Mouse (Mus musculus): Measurements from ENCODE around the gene Wdr38. TPM values are rescaled to one million over a fixed set of nuclear protein-coding genes. Genes with fewer than 3 reads are reported as not detected.

Gene Wdr38
- polyA plus RNA-seq, 1 experiment, result 79.1 TPM

- H3K27me3 ChIP-seq (ENCODE audit: control insufficient read depth, insufficient read depth, low read length), result no peaks in the 10 kb centered on the region
- H3K36me3 ChIP-seq (ENCODE audit: control insufficient read depth, insufficient read depth, low read length), result no peaks in the 10 kb centered on the region
- TF ChIP-seq POLR2A (IDR thresholded peaks at IDR 0.05; ENCODE audit: control insufficient read depth, low read depth, low read length) (no peak), CTCF (IDR thresholded peaks at IDR 0.05; ENCODE audit: control insufficient read depth, insufficient read depth, insufficient replicate concordance, low read depth, low read length) (no peak)
- no peak overlapping the region for H3K27ac ChIP-seq (ENCODE audit: control insufficient read depth, insufficient read depth, low read depth, low read length)
- H3K4me1 ChIP-seq (ENCODE audit: control insufficient read depth, insufficient read depth, low read length), result peaks cover 3% of the 10 kb centered on the region
- no peak overlapping the region for H3K4me3 ChIP-seq (ENCODE audit: control insufficient read depth, low read depth, low read length)
Observed at GRCm38 (mm10) chr2:38975941-38976805, 21.1 kb upstream of the Wdr38 start.

GRCm38 (mm10) chr2:38977837-38978236 lies 19.4 kb upstream of the Wdr38 start:
- Histone ChIP-seq H3K27me3 (ENCODE audit: control insufficient read depth, insufficient read depth, low read length) (no peaks in the 10 kb centered on the region), H3K4me1 (ENCODE audit: control insufficient read depth, insufficient read depth, low read length) (peaks cover 3% of the 10 kb centered on the region), H3K4me3 (ENCODE audit: control insufficient read depth, low read depth, low read length) (no peak overlapping the region), H3K27ac (ENCODE audit: control insufficient read depth, insufficient read depth, low read depth, low read length) (no peak overlapping the region), H3K36me3 (ENCODE audit: control insufficient read depth, insufficient read depth, low read length) (no peaks in the 10 kb centered on the region)
- TF ChIP-seq CTCF (IDR thresholded peaks at IDR 0.05; ENCODE audit: control insufficient read depth, insufficient read depth, insufficient replicate concordance, low read depth, low read length) (no peak), POLR2A (IDR thresholded peaks at IDR 0.05; ENCODE audit: control insufficient read depth, low read depth, low read length) (no peak)

- Histone ChIP-seq H3K27ac (ENCODE audit: control insufficient read depth, insufficient read depth, low read depth, low read length) (no peak overlapping the region), H3K27me3 (ENCODE audit: control insufficient read depth, insufficient read depth, low read length) (no peaks in the 10 kb centered on the region), H3K36me3 (ENCODE audit: control insufficient read depth, insufficient read depth, low read length) (no peaks in the 10 kb centered on the region), H3K4me3 (ENCODE audit: control insufficient read depth, low read depth, low read length) (no peak overlapping the region), H3K4me1 (ENCODE audit: control insufficient read depth, insufficient read depth, low read length) (no peaks in the 10 kb centered on the region)
- TF ChIP-seq POLR2A (IDR thresholded peaks at IDR 0.05; ENCODE audit: control insufficient read depth, low read depth, low read length) (no peak), CTCF (IDR thresholded peaks at IDR 0.05; ENCODE audit: control insufficient read depth, insufficient read depth, insufficient replicate concordance, low read depth, low read length) (peak; percentile 70; the same call in 1 of the 2 replicates)
Observed at GRCm38 (mm10) chr2:38983456-38983855, 13.8 kb upstream of the Wdr38 start.

GRCm38 (mm10) chr2:38986580-38986979 lies 10.7 kb upstream of the Wdr38 start:
- Histone ChIP-seq H3K4me1 (ENCODE audit: control insufficient read depth, insufficient read depth, low read length) (no peaks in the 10 kb centered on the region; the same call in 1 of the 2 replicates), H3K27me3 (ENCODE audit: control insufficient read depth, insufficient read depth, low read length) (no peaks in the 10 kb centered on the region), H3K36me3 (ENCODE audit: control insufficient read depth, insufficient read depth, low read length) (no peaks in the 10 kb centered on the region), H3K4me3 (ENCODE audit: control insufficient read depth, low read depth, low read length) (peak overlapping the region; percentile 29), H3K27ac (ENCODE audit: control insufficient read depth, insufficient read depth, low read depth, low read length) (no peak overlapping the region)
- TF ChIP-seq CTCF (IDR thresholded peaks at IDR 0.05; ENCODE audit: control insufficient read depth, insufficient read depth, insufficient replicate concordance, low read depth, low read length), result no peak
- TF ChIP-seq POLR2A (IDR thresholded peaks at IDR 0.05; ENCODE audit: control insufficient read depth, low read depth, low read length), result no peak

- TF ChIP-seq CTCF (IDR thresholded peaks at IDR 0.05; ENCODE audit: control insufficient read depth, insufficient read depth, insufficient replicate concordance, low read depth, low read length) (no peak), POLR2A (IDR thresholded peaks at IDR 0.05; ENCODE audit: control insufficient read depth, low read depth, low read length) (no peak)
- H3K4me3 ChIP-seq (ENCODE audit: control insufficient read depth, low read depth, low read length), result no peak overlapping the region
- no peak overlapping the region for H3K27ac ChIP-seq (ENCODE audit: control insufficient read depth, insufficient read depth, low read depth, low read length)
- no peaks in the 10 kb centered on the region for H3K27me3 ChIP-seq (ENCODE audit: control insufficient read depth, insufficient read depth, low read length)
- H3K36me3 ChIP-seq (ENCODE audit: control insufficient read depth, insufficient read depth, low read length), result no peaks in the 10 kb centered on the region
- no peaks in the 10 kb centered on the region; the same call in 1 of the 2 replicates for H3K4me1 ChIP-seq (ENCODE audit: control insufficient read depth, insufficient read depth, low read length)
Observed at GRCm38 (mm10) chr2:38987371-38987770, 9.9 kb upstream of the Wdr38 start.

- H3K27me3 ChIP-seq (ENCODE audit: control insufficient read depth, insufficient read depth, low read length), result no peaks in the 10 kb centered on the region
- no peaks in the 10 kb centered on the region for H3K36me3 ChIP-seq (ENCODE audit: control insufficient read depth, insufficient read depth, low read length)
- TF ChIP-seq CTCF (IDR thresholded peaks at IDR 0.05; ENCODE audit: control insufficient read depth, insufficient read depth, insufficient replicate concordance, low read depth, low read length), result no peak
- TF ChIP-seq POLR2A (IDR thresholded peaks at IDR 0.05; ENCODE audit: control insufficient read depth, low read depth, low read length), result no peak
- no peaks in the 10 kb centered on the region; the same call in 1 of the 2 replicates for H3K4me1 ChIP-seq (ENCODE audit: control insufficient read depth, insufficient read depth, low read length)
- H3K4me3 ChIP-seq (ENCODE audit: control insufficient read depth, low read depth, low read length), result no peak overlapping the region
- H3K27ac ChIP-seq (ENCODE audit: control insufficient read depth, insufficient read depth, low read depth, low read length), result no peak overlapping the region
Observed at GRCm38 (mm10) chr2:38987803-38988510, 9.3 kb upstream of the Wdr38 start.

GRCm38 (mm10) chr2:38988929-38989328 lies 8.3 kb upstream of the Wdr38 start:
- H3K4me1 ChIP-seq (ENCODE audit: control insufficient read depth, insufficient read depth, low read length), result no peaks in the 10 kb centered on the region; the same call in 1 of the 2 replicates
- no peak overlapping the region for H3K27ac ChIP-seq (ENCODE audit: control insufficient read depth, insufficient read depth, low read depth, low read length)
- no peak overlapping the region for H3K4me3 ChIP-seq (ENCODE audit: control insufficient read depth, low read depth, low read length)
- H3K27me3 ChIP-seq (ENCODE audit: control insufficient read depth, insufficient read depth, low read length), result no peaks in the 10 kb centered on the region
- no peaks in the 10 kb centered on the region for H3K36me3 ChIP-seq (ENCODE audit: control insufficient read depth, insufficient read depth, low read length)
- no peak for TF ChIP-seq POLR2A (IDR thresholded peaks at IDR 0.05; ENCODE audit: control insufficient read depth, low read depth, low read length)
- no peak for TF ChIP-seq CTCF (IDR thresholded peaks at IDR 0.05; ENCODE audit: control insufficient read depth, insufficient read depth, insufficient replicate concordance, low read depth, low read length)
